Mouse (Mus musculus) T-helper 2 cell (primary cell): ENCODE measurements at regions not wholly inside any gene's neighbourhood (a gene's known extent, or its start where the extent isn't known, plus 50 kb on each side); places are given as distances from the start of the nearest gene placed in this dataset.
"Not testable (repeated sequence)": the region's sequence is repeated elsewhere in the genome, so short reads cannot be mapped to it uniquely, and the experiment has no call there.

ENCODE experiments used
- in situ Hi-C: fragments of 300-600 bp; cut with MboI, MseI; formaldehyde crosslinking; loops from one replicate; pipeline ENCODE4 v1.15.1; 2025; ENCODE audit warnings: high pct_unique_total_duplicates

DNA sequence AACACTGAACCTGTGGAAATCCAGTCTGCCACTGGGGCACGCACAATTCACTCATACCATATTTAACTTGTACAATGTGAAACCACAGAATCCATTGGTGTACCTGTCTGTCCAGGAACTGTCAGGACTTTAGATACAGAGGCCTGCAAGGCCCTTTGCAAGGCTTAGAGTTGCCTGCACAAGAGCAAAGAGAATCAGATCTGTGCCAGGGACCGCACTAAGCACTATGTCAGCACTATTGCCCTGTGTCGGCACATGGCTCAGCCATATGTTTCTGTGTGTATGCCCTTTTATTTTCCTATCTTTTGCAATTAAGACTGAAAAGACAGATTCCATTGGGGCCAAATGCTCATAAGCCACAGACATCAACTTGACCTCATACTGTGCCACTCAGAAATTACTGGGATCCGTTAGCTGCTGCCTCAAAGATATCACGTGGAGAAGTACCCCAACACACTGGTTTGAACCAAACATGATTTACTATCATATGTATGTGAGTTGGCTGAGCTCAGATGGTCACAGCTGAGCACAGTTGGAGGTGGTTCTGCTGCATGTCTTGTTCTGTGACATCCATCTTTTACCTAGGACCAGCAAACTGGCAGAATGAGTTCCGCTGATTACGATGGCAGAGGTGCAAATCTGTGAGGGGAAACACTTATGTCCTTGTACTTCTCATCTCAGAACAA lies 181.7 kb upstream of the Prkcq start:
- in situ Hi-C loops: no loop called here

DNA sequence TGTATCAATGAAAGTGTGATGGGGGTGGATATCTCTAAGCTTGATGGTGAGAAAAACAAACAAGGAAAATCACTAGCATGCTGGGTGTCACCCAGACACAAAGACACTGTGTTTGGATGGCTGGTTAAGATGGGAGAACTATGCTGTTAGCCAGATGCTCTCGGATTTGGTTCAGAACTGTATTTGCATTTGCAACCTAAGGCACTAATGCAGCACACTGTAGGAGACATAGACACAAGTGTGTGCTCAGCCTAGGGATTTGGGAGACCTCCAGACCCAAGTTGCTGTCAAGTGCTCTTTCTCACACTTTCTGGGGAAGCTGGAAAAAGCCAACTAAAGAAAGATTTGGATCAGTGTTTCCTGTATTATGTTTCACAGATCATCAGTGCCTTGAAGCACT lies 173.1 kb upstream of the Prkcq start:
- in situ Hi-C loops: no loop called here

DNA sequence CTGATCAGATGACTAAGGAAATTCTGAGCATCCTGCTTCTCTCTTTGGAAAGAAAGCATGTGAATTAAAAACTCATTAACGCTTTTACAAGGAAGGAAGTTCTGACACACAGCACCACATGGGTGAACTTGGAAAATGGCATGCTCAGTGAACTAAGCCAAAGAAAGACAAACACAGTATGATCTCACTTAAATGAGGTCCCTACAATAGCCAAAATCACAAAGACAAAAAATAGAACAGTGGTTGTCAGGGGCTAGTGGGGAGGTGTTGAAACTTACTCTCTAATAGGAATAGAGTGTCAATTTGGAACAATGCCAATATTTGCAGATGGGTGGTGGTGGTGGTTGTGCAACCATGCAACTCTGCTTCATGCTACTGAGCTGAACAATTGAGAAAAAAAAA lies 172.7 kb upstream of the Prkcq start:
- in situ Hi-C loops: no loop called here

DNA sequence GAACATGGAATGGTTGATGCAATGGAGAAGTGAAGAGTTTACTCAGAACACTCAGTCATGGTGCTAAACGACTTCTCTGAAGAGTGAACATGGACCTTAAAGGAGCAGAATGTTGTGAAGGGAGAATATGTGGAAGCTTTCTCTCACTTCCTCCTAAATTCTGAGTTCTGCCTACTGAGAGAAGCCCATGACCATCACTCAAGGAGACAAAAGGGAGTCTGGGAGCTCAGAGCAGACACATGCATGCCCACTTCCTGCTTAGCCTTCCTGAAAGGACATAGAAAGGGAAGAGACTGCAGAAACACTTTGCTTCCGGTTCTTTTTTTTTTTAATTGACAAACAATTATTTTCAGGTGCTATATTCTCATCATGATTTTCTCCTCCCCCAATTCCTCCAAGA lies 166.1 kb upstream of the Prkcq start:
- in situ Hi-C loops: no loop called here

DNA sequence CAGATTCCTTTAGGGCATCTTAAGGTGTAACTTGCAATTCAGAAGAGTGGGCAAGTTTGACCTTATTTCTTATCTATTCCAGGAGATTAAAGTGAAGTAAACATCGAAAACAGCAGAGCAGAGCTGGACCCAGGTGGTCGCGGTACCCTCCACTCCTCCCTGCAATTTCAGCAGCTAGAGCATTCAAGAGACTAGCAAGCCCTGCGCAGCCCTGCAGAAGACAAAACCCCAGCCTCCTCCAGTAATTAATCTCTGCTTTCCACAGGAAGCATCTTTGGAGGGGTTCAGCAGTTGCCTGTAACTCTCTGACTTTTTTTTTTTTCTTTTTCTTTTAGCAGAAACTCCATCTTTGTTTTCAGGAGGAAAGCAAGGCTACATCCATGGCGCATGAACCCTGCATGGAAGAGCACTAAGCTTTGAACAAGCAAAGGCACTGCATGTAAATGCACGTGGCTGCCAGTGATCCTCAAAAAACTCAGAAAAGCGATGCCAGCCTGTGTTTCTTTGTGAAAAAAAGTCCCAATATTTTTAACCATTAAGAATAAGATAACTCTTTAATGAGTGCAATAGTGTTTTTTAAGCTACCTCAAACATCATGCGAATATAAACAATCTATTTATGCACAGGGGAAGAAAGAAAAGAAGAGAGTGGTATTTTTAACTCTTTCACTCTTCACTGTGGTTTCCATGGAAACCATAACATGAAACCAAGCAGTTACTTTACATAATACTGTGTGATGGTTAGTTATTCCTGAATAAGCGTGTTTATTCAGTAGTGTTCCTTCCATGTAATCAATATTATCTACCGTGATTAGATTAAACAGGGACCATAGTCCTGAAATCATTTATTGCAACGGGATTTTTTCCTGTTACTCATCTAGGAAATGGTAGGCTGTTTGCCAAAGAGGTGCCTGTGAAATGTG lies 160.6 kb upstream of the Prkcq start:
- in situ Hi-C loops: no loop called here

DNA sequence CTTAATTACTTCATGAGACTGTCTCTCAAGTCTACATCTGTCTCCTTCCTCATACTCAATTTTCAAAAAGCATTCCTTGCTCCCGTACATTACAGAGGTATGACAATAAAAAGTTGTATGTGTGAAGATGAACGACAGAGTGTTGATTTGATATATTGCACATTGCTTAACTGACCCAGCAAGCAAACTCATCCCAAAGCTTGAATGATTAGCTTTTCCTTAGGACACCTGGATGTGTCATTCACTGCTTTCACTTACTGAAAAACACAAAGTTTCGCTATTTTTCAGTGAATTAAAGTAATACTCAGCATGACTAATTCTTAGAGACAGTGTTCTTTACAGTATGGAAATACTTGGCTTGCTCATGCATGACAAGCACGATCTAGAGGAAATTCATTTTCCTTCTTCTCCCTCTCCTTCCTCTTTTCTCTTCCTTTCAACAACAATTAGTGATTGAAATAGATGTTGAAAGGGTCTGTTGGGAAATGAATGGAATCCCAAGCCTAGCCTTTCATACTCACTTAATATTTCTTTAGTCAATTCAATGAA lies 159.5 kb upstream of the Prkcq start:
- in situ Hi-C loops: no loop called here

DNA sequence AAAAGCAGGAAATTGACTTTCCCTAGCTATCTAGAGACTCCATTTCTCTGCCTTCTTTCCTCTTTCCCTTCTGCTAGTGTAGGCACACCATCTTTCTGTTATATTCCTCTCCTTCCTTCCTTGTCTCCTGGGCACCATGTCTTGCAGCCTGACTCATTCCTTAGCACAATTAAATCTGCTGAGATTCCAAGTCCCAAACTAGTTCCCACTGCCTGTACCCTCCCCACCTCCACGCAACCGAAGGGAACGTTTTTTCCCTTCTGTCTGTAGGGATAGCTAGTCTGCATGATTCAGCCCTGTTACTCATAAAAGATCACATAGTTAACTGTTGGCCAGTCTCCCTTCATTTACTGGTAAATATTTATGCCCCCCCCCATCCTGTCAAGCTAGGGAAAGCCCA lies 158.8 kb upstream of the Prkcq start:
- in situ Hi-C loops: no loop called here

DNA sequence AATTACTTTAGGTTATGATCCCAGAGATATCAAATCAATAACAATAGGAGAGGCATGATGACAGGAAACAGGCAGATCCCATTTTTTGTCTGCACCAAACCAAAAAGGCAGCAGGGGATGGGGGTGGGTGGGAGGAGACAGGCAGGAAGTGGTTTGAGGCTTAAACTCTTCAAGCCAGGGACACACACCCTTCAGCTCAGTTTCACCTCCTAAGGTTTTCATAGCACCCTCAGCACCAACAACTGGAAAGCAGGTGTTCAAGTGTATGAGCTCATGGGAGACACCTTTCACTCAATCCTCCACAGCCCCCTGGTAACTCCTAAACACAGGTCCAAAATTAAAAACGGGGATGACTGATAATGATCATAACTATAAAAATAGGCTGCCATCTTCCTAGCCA lies 155.5 kb upstream of the Prkcq start:
- in situ Hi-C loops: no loop called here

DNA sequence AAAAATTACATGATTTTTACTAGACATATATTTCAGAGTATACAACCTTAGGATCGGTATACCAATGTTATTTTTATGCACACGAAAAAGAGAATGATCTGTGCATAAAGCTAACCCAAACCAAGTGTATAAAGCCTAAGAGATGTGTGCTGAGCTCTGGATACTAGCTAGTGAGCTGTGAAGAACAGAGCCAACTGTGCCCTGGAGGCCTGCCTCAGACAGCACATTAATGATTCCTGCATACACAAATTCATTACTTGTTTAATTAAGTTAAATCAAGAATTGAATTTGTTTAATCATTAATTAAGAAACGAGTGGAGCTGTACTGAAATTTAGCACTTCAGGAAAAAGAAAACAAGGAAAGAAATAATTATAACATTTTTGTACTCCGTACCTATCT lies 139.0 kb upstream of the Prkcq start:
- in situ Hi-C loops: no loop called here

DNA sequence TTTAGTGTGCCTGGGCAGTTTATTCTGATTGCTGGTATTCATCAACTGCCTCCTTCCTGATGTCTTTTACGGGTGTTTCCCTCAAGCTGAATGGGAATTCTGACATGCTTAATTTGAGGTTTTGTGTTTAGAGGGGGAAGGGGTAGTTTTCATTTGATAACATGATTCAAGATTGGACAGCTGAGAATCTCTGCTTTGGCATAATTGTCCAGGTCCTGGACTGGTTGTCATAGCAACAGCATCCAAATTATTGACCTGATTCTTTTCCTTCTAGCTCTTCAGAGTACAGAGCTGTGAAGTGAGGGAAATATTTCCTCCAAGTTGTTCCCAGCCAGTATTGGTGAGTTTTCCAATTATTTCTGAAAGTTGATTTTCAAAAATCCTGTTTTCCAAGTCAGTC lies 137.7 kb upstream of the Prkcq start:
- in situ Hi-C loops: no loop called here

DNA sequence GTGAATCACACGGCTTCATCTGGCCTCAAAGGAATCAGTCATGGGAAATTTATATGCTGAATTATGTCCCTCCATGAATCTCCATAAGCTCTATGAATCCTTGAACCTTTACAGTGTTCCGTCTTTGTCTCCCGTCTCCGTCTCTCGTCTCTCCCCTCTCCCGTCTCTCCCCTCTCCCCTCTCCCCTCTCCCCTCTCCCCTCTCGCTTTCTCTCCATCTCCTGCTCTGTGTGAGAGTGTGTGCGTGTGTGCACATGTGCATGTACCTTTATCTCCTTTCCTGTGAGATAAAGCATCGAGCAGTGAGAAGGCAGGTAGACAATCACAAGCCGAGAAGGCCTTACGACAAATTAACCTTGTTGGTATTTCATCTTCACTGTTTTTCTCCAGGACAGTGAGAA lies 134.6 kb upstream of the Prkcq start:
- in situ Hi-C loops: no loop called here

DNA sequence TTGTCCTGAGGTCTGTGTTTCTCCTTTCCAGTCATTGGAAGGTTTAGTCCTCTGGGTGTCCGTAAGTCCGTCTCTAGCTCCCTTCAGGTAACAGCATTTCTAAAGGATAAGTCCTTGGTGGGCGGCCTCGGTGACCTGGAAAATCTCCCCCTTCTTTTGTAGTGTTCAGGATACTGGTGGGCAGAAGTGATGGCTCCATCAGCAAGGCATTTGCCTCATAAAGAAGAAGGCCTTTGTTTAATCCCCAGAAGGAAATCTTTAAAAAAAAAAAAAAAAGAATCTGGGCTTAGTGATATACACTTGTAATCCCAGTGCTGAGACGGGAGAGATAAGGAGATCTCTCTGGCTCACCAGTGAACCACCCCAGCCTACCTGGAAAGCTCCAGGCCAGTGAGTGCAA lies 133.5 kb upstream of the Prkcq start:
- in situ Hi-C loops: no loop called here

DNA sequence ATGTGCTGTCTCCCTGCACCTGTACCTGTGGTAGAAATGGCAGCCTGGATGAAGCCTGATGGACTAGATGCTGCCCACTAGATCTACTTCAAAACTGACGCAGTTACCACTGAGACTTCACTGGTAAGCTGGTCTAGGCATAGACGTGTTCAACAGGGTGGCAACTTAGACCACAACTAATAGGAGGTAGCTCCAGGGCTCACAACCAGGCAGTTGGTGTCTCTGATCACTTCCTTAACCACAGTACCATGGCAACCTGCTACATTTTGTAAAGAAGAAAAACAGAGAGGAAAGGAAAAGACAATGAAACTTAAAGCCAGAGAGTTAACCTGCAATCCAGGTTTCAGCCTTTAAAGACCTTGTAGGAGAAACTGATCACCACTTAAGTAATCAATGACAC lies 131.9 kb upstream of the Prkcq start:
- in situ Hi-C loops: loop anchor here (10.0 kb wide), 1 partner anchor 1275 kb away; no protein-coding TSS in a partner anchor

DNA sequence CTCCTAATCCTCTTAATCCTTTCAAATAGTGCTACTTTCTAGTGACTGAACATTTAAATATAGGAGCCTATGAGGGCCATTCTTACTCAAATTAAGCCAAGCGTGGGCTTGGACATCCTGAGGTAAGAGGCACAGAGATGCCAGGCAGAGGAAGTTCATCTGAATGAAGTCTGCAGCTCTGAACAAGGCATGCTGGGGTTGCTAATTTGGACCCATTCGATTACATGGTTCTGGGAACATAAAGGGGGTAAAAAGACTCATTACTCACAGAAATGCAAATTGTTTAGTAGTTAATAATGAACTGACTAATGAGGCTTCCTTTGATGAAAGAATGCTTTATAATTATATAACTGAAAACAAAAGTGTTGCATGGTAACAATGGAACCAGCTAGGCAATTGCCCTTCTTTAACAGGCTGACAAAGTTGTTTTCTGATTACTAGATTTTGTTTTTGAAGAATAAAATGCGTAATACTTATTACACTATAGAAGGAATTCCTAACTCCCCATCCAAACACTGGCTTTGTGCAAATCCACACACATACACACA lies 127.1 kb upstream of the Prkcq start:
- in situ Hi-C loops: loop anchor here (10.0 kb wide), 1 partner anchor 1280 kb away; no protein-coding TSS in a partner anchor

DNA sequence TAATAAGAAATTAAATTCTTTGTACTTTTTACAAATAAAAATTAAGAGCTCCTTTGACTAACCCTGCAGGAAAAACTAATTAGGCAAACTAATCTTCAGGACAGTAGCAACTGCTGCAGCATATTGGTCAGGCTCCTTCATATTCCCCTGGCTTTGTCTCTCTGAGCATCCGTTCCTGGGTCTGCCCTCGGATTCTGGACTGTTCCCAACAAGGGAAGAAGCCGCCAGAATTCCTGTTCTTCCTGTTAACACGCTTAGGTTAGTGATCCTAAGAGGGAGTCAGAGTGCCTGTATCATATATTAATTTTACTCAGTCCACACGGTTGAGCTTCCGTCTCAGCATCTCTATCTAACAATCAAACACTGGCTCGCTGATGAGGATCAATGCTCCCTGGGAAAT lies 120.3 kb upstream of the Prkcq start:
- in situ Hi-C loops: loop anchor here (25.0 kb wide), 1 partner anchor 264 kb away; no protein-coding TSS in a partner anchor

DNA sequence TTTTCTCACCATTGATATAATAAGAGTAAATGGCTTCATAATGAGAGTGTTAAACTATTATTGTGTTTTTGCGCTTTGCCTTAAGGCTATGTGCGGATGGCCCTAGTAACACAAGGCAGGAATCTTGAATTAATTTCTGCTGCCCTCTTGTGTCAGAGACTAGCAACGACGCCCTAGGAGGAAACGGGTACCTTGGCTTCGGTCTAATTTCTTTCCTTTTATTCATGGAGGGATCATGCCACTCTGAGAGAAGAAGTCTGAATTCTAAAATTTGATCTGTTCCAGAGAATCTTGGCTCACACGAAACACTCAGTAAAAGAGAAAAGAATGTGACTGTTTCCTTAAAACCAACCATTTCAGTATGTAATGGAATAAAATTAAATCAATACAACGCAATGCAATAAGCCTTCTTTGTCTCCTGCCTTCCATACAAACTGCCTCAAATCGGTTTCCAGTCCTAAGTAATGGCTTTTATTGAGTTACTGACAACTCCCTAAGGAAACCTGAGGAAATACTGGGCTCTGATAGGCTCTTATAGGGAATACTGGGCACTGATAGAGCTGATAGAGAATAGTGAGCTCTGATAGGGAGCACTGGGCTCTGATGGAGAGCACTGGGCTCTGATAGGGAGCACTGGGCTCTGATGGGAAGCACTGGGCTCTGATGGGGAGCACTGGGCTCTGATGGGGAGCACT lies 112.0 kb upstream of the Prkcq start:
- in situ Hi-C loops: loop anchor here (25.0 kb wide), 1 partner anchor 273 kb away; no protein-coding TSS in a partner anchor

DNA sequence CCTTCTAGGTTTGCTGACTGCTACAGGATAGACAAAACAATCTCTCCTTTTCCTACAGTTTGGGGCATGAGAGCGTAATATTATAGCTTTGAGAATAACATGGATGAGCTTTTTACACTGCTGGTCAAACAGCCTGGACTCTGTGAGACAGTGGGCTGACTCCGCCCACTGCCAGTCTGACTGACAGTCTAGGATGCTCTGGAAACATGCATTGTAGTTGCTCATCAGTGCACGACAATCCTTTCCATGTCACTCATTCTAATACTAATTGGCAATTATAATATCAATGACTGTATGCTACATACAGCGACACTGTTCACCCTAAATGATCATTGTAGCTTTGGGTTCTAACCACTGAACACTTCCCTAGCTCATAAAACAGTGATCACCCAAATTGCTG lies 104.5 kb upstream of the Prkcq start:
- in situ Hi-C loops: loop anchor here (25.0 kb wide), 1 partner anchor 280 kb away; no protein-coding TSS in a partner anchor

DNA sequence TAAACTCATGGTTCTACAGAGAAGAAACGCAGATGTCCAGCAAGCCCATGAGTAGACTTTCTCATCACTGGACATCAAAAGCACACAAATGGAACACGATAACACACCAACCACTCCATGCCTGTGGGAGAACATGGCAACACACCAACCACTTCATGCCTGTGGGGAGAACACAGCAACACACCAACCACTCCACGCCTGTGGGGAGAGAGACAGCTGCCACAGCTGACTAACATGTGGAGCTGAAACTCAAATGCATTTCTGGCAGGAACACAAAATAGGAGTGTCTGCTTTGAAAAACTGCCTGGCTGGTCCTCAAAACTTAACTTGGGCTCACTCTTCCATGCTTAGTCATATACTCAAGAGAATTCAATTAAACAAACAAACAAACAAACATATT lies 88.4 kb upstream of the Prkcq start:
- in situ Hi-C loops: no loop called here

DNA sequence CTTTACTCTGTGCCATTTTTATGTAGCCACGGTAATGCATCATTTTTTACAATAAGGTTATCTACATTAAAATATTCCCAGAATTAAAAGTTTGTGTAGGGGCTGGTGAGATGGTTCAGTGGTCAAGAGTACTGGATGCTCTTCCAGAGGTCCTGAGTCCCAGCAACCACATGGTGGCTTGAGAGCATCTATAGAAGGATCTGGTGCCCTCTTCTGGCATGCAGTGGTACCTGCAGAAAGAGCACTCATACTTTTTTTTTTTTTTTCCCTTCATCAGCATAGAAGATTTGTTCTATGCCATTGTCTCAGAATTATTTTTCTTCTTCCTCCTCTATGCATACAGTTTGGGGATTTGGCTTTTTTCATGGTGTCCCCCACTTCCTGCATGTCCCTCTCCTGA lies 84.9 kb upstream of the Prkcq start:
- in situ Hi-C loops: no loop called here

DNA sequence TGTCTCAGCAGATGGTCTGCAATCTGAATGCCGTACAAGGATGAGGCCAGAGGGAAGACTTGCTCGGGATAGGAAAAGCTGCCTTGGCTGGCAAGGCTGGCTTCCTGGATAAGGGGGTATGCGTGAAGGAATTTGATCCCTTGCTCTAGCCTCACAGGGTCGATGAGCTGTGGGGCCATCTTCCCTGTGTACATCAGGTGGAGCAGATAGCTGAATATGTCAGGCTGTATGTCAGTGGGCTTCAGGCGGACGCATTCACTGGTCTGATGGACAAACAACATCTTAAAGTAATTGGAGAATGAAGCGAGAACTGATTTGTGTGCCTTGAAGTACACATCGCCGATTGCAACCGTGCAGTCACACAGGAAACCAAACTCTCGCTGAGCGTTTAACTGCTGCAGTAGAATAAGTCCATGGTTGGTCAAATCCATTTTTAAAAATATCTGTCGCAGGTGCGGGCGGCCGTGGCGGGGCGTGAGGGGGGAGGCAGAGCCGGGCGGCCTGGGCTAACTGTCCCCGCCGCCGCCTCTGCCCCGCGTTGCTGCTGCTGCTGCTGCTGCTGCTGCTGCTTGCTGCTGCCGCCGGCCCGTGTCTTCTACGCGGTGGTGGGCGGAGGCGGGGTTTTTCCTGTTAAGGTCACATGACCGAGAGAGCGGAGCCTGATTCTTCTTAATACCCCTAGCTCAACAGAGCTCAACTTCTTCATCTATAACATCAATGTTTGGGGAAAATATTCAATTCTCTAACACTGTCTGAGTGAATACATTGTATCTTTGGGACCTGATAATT lies 71.9 kb upstream of the Prkcq start:
- in situ Hi-C loops: not testable (repeated sequence)

DNA sequence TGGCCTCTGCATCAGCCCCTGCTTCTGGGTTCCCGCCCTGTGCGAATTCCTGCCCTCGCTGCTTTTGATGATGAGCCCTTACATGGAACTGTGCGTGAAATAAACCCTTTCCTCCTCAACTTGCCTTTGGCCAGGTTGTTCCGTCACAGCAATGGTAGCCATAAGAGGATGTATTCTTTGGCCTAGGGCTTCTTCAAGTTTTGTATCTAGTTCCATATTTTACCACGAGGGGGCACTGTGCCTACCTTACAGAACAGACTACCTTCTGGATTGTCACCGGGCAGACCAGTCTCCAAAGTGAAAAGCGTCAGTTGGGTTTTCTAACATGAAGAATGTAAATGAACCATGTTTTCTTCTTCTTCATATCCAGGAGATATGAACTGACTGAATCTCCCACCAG lies 58.7 kb upstream of the Prkcq start:
- in situ Hi-C loops: loop anchor here (10.0 kb wide), 2 partner anchors 152 to 182 kb away; no protein-coding TSS in a partner anchor
